Mouse (Mus musculus) olfactory bulb, adult 2 months (tissue): Measurements from ENCODE around the gene Fbln7. TPM values are rescaled to one million over a fixed set of nuclear protein-coding genes. Genes with fewer than 3 reads are reported as not detected.

Experiments
- H3K27ac ChIP-seq: fragments of 200-500 bp; 2 replicates; pipeline ENCODE4 v1.5.1; 2012; ENCODE audit warnings: low read depth, low read length; ENCODE audit not compliant: insufficient read depth
- H3K4me1 ChIP-seq: fragments of 200-500 bp; 2 replicates; pipeline ENCODE4 v1.6.1; 2012; ENCODE audit warnings: low read length; ENCODE audit not compliant: control insufficient read depth, insufficient read depth
- H3K4me3 ChIP-seq: fragments of 200-500 bp; 2 replicates; pipeline ENCODE4 v1.5.1; 2012; ENCODE audit warnings: mild to moderate bottlenecking, low read depth, low read length, moderate library complexity; ENCODE audit not compliant: insufficient read depth
- CTCF ChIP-seq: fragments of 200-500 bp; IDR thresholded peaks from 2 replicates; pipeline ENCODE4 v1.5.1; 2012; ENCODE audit warnings: low read depth, mild to moderate bottlenecking, low read length, moderate library complexity; ENCODE audit not compliant: insufficient read depth
- POLR2A ChIP-seq: fragments of 200-500 bp; IDR thresholded peaks from 2 replicates; pipeline ENCODE4 v1.6.1; 2012; ENCODE audit warnings: mild to moderate bottlenecking, low read depth, low read length, moderate library complexity; ENCODE audit not compliant: insufficient read depth
- WGBS: fragments of 180-500 bp; shearing (Covaris S2); methylation state at CpG from one replicate; pipeline ENCODE4 v1.1.7; 2018; 5-methylcytosine and 5-hydroxymethylcytosine counted together
- polyA plus RNA-seq: library from polyadenylated mRNA; stranded (reverse); fragments of >200 nt; gene quantifications from 2 replicates; pipeline ENCODE4 v1.2.4, GENCODE M21; 2012; ENCODE audit warnings: low replicate concordance; ENCODE audit not compliant: missing spikeins, insufficient read depth, insufficient read length

The Fbln7 gene
- polyA plus RNA-seq, 1 experiment, result not detected

GRCm38 (mm10) chr2:128832611-128833010 lies 30.2 kb upstream of the Fbln7 start:
- TF ChIP-seq CTCF (no peak), POLR2A (no peak)
- 93% methylated on average over 3 of the region's 3 CpGs for WGBS

DNA sequence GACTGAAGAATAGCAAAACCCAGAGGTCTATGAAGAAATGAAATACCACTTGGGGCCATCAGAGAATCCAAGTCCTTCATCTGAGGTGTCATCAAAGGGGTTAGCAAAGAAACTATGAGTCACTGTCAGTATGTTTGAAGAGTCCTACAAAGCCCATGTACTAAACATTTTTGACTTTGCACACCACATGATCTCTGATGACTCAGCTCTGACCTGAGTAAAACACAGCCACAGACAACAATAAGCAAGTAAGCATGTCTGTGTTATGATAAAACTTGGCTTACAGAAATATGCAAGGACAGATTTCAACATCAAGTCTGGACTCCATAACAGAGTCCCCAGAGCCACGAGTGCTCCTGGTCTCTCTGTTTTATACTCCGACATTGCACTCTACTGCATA lies 29.7 kb upstream of the Fbln7 start:
- WGBS, result 93% methylated on average over 2 of the region's 2 CpGs

More at GRCm38 (mm10) chr2:128832611-128833010, 30.2 kb upstream of the Fbln7 start:
- Histone ChIP-seq H3K4me3 (no peak overlapping the region), H3K27ac (no peak overlapping the region), H3K4me1 (no peaks in the 10 kb centered on the region)

GRCm38 (mm10) chr2:128833435-128833834 lies 29.3 kb upstream of the Fbln7 start:
- TF ChIP-seq CTCF (no peak), POLR2A (no peak)
- WGBS, result 95% methylated on average over 2 of the region's 2 CpGs
- Histone ChIP-seq H3K4me3 (no peak overlapping the region), H3K27ac (no peak overlapping the region), H3K4me1 (no peaks in the 10 kb centered on the region)

More for the DNA sequence above, 29.7 kb upstream of the Fbln7 start:
- Histone ChIP-seq H3K4me3 (no peak overlapping the region), H3K27ac (no peak overlapping the region), H3K4me1 (no peaks in the 10 kb centered on the region)
- TF ChIP-seq POLR2A (no peak), CTCF (no peak)

- H3K4me3 ChIP-seq, result no peak overlapping the region
- TF ChIP-seq POLR2A (no peak), CTCF (no peak)
- H3K27ac ChIP-seq, result no peak overlapping the region
- H3K4me1 ChIP-seq, result no peaks in the 10 kb centered on the region
- 92% methylated on average over 8 of the region's 8 CpGs for WGBS
Measured at GRCm38 (mm10) chr2:128837531-128837930, 25.2 kb upstream of the Fbln7 start.

DNA sequence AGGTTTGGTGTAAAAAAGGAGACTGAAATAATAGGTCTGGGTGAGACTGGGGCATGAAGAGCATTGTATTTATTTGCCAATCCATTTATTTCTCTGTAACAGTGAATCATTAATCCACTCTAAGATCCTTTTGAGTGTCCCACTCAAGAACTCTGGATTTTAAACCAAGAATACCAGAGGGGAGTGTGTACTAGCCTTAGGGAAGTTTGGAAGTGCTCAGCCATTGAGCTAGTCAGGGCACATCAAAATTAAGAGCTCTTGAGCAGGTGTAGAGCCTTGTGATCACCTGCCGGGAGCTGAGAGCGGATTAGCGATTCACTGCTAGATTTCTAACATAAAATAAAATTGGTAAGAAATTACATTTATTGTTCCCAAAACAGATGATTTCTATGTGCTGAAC lies 24.2 kb upstream of the Fbln7 start:
- Histone ChIP-seq H3K4me3 (no peak overlapping the region), H3K4me1 (no peaks in the 10 kb centered on the region), H3K27ac (no peak overlapping the region)
- TF ChIP-seq CTCF, result no peak
- TF ChIP-seq POLR2A, result no peak
- WGBS, result 90% methylated on average over 3 of the region's 3 CpGs

- WGBS, result 94% methylated on average over 2 of the region's 2 CpGs
Measured at GRCm38 (mm10) chr2:128839501-128839900, 23.3 kb upstream of the Fbln7 start.

GRCm38 (mm10) chr2:128842437-128842836 lies 20.3 kb upstream of the Fbln7 start:
- 90% methylated on average over 8 of the region's 8 CpGs for WGBS
- TF ChIP-seq POLR2A (no peak), CTCF (no peak)
- H3K4me1 ChIP-seq, result no peaks in the 10 kb centered on the region
- no peak overlapping the region for H3K4me3 ChIP-seq
- no peak overlapping the region for H3K27ac ChIP-seq

More at GRCm38 (mm10) chr2:128839501-128839900, 23.3 kb upstream of the Fbln7 start:
- H3K4me3 ChIP-seq, result no peak overlapping the region
- H3K27ac ChIP-seq, result no peak overlapping the region
- TF ChIP-seq POLR2A (no peak), CTCF (no peak)
- no peaks in the 10 kb centered on the region for H3K4me1 ChIP-seq

- WGBS, result 89% methylated on average over 2 of the region's 2 CpGs
- H3K27ac ChIP-seq, result no peak overlapping the region
Measured at GRCm38 (mm10) chr2:128850036-128850435, 12.7 kb upstream of the Fbln7 start.

GRCm38 (mm10) chr2:128856673-128857072 lies 6.1 kb upstream of the Fbln7 start:
- no peak for TF ChIP-seq CTCF
- no peak for TF ChIP-seq POLR2A
- H3K4me3 ChIP-seq, result no peak overlapping the region
- no peaks in the 10 kb centered on the region for H3K4me1 ChIP-seq
- no peak overlapping the region for H3K27ac ChIP-seq
- 89% methylated on average over 1 of the region's 1 CpGs for WGBS

More at GRCm38 (mm10) chr2:128850036-128850435, 12.7 kb upstream of the Fbln7 start:
- H3K4me1 ChIP-seq, result no peaks in the 10 kb centered on the region
- TF ChIP-seq CTCF (no peak), POLR2A (no peak)
- no peak overlapping the region for H3K4me3 ChIP-seq

DNA sequence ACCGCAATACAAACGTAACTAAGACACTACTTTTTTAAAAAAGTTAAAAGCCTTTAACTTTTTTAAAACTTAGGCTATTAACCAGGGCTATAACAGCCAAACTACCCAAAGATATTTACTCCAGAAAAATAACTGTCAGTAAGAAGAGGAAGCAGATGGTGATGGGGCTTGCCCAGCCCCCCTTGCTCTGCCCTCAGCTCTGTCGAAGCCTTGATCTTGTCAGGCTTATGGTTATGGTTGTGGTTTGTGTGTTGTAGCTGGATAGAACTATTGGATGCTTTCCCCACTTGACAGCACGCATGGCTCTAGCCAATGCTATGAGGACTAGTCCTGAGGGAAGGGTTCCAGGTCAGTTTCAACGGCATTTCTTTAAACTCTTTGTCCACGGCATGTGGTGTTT lies 3.8 kb upstream of the Fbln7 start:
- TF ChIP-seq POLR2A (no peak), CTCF (no peak)
- WGBS, result 90% methylated on average over 6 of the region's 6 CpGs
- Histone ChIP-seq H3K4me3 (no peak overlapping the region), H3K27ac (no peak overlapping the region), H3K4me1 (peaks cover 5% of the 10 kb centered on the region)
